Mouse (Mus musculus) heart, adult 8-10 months (tissue): ENCODE data around the gene Ptprt. TPM values are rescaled to one million over a fixed set of nuclear protein-coding genes. Genes with fewer than 3 reads are reported as not detected.
"Not testable (repeated sequence)": the region's sequence is repeated elsewhere in the genome, so short reads cannot be mapped to it uniquely, and the experiment has no call there.

Source experiments
- DNase-seq: peaks from one replicate; pipeline ENCODE4 v3.0.0; 2022; ENCODE audit warnings: low spot score
- total RNA-seq, 4 experiments: library from RNA; stranded (reverse); gene quantifications; 2 replicates each; pipeline ENCODE4 v1.2.4; 2022

Gene Ptprt
- total RNA-seq, 4 experiments from 2014 or later: 0.03 to 0.12 (median 0.07) TPM

DNA sequence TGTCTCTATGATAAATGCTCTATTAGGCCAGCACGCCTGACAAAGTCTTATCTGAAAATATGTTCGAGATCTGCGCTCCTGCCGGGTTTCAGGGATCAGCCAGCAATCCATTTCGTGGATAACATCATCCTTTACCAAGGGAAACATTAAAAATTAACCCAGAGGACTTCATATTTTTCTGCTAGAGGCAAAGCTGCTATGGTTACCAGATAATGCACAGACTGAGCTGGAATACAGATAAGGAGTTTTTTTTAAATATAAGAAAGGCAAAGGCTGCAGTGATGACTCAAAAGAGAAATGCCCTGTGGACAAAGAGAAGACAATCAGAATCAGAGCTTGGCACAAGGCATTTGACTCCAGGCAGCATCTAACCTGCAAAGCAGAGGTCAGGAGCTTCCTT, 1111.4 kb downstream of the Ptprt start:
- no peak for DNase-seq

DNA sequence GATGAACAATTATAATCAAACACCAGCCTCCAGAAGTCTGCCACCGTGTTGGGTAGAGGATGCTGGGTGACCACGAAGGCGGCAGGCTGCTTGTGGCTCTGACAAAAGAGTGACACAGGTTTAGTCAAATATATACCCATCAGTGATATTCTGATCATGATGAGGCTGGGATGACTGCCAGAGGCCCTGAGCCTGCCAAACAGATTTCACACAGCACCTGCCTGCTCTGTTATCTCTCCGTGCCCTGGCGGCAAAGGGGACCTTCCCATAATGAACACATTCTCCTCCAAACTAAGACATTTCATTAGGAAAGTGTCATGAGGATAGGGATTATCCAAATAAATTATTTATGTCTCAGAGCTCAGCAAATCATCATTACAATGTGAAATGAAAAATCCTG, 1113.6 kb downstream of the Ptprt start:
- no peak for DNase-seq

DNA sequence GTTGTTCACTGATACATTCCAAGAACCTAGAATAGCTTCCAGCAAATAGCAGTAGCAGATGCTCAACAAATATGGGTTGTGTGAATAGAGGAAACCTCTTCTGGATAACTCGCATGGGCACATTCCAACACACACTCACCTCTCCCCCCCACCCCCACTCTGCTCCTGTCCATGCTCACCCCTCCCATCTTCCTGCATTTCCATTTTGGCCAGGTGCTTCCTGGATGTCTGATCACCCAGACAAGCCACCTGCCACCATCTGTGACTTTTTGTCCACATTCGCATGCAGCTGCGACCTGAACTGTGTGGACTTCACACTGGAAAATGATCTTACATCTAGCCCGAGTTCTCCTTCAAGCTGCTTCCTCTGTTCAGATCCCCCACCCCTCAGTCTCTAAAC, 1115.5 kb downstream of the Ptprt start:
- DNase-seq: no peak

DNA sequence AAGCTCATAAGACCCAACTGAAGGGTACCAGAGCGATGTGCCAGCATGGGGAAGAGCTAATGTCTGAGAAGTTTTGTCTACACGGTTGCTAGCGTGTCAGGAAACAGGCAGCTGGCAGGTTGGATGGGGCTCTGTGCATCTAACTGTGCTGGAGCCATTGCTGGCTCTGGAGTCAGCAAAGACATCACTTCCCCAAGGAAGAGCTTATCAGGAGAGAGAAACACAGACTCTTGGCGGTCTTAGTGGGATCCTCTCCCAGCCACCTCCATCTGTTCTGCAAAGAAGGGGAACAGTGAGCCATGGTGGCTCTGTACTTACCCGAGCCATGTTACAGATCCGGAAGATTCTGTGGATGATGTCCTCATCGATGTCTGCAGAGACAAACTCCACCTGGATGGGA, 1126.8 kb downstream of the Ptprt start:
- no peak for DNase-seq

DNA sequence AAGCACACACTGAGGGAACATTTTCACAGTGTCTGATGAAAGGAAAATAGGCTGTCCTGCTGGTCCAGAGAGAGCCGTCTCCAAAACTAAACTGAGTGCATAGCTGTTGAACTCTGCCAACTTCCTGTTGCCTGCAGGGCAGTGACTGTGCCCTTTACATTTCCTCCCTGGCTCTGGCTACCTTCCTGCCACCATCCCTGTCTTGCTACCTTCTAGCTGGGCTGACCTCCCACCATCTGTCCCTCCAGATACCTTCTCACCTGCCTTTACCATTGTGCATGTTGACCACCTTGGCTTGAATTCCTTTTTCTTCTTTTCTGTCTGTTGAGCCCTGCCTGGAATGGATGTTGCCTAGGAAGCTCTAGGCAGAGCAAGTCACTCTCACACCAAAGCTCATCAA, 1133.8 kb downstream of the Ptprt start:
- no peak for DNase-seq

DNA sequence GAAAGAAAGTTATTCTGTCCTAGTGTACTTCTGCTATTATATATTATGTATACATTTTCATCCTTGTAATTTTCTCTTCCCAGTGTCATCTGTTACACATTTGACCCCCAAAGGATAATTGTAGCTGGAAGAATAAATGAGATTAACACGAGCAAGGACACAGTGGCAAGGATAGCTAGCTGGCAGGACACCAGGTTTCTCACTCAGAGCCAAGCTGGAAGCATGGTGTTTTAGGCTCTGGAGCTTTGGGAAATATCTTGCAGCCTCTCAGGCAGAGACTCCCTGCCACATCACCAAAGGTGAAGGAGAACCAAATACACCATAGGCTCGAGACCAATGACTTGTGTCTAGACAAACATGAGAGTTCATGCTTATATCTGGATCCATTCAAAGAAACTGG, 1141.3 kb downstream of the Ptprt start:
- DNase-seq: no peak

DNA sequence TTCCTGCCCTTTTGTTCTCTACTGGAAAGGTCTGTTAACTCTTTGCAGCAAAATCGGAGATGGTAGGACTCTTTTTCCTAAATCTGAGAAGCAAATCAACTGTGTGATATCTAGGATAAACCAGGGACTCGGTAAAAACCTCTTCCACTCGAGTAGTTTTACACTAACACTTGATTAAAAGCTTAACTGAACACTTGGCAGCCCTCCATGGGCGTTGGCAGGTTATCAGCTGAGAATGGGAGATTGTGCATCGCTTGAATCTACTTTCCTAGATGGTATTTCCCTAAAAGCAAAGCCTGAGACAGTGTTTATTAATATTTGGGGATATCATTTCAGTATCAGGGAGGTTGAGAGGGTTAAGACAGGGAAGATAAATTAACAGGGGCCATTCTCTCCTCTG, 1144.0 kb downstream of the Ptprt start:
- no peak for DNase-seq

DNA sequence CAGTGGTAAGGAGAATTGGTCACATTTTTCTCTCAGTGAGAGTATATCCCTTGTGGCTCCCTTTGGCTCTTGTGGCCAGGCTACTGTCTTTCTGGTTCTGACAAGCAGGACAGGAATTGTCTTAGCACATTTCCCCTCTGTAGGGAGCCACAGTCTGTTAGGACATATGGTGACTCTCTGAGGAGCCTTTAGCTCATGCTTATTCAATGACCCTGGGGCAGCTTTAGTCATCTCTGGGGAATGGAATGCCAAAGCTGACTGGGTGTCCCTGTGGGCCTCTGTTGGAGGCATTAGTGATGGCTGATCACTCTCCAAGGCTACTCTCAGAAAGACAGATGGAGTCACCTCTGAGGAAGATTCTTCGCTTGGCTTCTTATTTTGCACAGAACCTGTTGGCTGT, 1147.7 kb downstream of the Ptprt start:
- DNase-seq: no peak

DNA sequence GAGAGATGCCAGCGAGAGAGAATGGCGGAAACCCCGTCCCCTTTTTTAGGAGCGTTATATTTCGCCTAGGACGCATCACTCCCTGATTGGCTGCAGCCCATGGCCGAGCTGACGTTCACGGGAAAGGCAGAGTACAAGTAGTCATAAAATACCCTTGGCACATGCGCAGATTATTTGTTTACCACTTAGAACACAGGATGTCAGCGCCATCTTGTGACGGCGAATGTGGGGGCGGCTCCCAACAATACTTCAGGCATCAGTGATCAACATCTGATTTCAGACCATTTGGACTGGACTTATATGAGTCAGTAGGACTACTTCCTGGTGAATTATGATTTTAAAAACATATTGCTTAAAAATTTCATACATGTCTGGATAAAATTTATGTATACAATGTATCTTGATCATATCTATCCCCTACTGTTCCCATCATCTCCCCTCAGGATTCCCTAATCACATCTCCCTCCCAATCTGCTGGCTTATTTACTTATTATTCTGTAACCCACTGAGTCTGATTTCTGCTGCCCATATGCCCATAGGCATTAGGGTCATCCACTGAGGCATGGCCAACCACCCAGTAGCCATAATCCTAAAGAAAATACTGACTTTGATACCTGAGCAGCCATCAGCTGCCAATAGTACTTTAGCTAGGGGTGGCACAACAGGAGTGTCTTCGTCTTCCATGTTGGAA, 1148.9 kb downstream of the Ptprt start:
- not testable (repeated sequence) for DNase-seq

DNA sequence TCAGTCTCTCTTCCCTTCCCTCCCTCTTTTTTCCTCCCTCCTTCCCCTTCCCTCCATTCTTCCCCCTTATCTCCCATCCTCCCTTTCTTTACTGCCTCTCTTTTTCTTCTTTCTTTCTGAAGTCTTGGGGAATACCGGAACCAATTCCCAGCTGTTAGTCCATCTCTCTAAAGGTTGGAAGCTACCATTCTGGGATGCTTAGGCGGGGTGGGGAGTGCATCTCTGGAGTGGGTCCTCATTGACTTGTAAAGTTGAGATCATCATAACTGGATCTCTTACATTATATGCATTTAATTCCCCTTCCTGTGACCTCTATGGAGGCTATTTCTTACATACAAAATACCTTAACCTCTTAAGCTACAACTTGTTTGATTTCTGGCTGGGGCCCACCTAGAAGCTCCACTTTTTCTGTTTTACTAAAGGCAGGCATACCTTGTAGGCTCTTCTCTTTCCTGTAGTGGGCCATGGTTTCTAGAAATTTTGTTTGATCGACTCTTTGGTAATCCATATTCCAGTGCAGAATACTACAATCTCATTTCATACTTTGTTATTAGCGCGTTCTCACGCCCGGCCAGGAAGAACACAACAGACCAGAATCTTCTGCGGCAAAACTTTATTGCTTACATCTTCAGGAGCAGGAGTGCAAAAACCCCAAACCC, 1149.7 kb downstream of the Ptprt start:
- no peak for DNase-seq

DNA sequence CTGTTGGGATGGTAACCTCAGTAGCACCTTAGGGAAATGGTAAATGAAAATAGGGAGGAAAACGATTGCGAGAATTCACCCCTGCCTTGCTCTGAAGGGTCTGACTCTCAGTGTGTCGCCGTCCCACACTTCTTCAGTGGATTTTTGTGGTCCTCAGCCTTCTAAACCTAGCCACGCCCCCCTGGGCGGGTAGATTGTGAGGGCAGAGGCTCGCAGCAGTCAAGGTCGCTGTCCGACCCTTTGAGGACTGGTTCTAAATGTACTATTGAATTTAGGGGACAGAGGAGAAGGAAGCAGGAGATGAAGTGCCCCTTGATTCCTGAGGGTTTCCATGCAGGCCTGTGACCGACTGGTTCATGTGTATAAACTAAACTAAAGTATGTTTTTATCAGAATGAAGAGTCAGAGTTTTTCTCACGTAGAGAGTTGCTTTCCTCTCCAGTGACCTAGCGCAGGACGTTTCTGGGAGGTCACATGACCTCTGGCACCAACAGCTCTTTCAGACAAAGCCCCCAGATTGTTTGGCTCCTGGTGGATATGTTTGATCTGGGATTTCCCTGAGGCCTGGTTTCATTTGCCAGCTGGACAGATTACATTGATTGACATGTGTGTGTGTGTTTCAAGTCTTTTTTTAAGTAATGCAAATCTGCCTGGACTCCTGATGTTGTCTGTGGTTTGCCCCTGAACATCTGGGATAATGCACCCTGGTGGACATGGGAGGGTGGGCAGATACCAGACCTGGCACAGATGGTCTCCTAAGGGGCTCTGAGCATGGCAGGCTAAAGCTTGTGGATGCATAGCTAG, 1161.6 kb downstream of the Ptprt start:
- DNase-seq: no peak

DNA sequence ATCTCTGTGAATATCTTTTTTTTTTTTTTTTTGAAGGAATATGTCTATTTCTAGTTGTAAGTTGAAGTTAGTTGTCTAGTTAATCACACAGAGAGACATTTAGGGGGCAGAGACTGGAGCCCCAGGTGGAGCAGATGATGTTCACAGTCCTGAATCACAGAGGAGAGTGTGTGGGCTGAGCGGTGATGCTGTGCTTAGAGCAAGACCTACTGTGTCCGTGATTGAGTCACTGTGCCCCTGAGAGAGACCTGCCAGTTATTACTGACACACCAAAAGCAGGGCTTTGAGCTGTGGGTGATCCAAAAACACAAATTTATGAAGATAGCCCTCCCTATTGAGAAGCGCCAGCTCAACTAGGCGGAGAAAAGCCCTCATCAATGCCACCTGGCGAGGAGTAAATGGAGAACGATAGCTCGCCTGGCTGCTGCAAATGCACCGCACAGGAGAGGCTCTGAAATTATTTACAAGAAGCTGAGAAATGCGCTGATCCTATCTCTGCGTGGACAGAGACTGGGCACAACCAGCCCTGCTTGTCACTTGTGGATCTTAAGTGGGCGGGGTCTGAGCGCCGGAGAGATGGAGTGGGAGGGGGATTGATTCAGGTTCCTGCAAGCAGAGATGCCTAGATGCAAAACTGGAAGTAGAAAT, 1162.4 kb downstream of the Ptprt start:
- no peak for DNase-seq

DNA sequence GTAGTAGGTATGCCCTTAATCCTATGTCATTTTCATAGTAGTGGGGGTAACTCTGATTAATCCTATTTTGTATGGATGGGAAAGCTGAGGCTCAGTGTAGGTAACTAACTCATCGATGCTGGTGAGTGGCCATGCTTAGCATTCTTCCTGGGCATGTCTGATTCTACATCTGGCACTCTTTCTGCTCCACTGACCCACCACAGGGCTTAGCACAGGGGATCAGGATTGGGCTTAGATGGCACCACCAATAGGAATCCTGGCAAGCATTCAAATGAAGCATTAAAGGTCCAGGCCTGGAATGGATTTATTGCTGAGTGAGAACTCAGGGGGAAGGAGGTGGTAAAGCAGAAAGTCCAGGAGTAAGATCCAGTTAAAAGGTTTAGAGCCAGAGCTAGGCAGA, 1179.2 kb downstream of the Ptprt start:
- DNase-seq: no peak

DNA sequence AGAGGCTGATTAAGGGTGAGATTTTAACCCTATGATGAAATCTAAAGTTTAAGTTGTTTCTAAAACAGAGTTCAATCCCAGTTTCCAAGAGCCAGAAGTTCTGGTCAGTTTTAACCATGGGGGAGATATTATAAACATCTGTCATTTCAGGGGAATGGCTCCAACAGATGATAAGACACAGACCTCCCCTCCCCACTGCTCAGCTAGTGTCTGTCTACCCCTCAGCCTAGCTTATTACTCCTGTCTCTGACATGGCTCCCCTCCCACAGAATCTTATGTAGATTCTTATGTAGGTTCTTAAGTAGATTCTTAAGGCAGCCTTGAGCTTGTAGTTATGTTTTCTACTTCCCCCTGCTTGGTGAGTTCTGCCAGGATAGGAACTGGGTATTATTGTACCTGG, 1180.5 kb downstream of the Ptprt start:
- DNase-seq: no peak
